Mouse (Mus musculus): ENCODE measurements at regions not wholly inside any gene's neighbourhood (a gene's known extent, or its start where the extent isn't known, plus 50 kb on each side); places are given as distances from the start of the nearest gene placed in this dataset.

GRCm38 (mm10) chr10:96871559-96872160 is 254.9 kb downstream of the Btg1 start:
- no peak for DNase-seq

- no peak for DNase-seq
Observed at GRCm38 (mm10) chr10:96874646-96875045, 257.8 kb downstream of the Btg1 start.

GRCm38 (mm10) chr10:96875676-96876075 is 258.9 kb downstream of the Btg1 start:
- no peak for DNase-seq

GRCm38 (mm10) chr10:96879425-96879824 is 262.6 kb downstream of the Btg1 start:
- no peak for DNase-seq

- DNase-seq, result no peak
Observed at GRCm38 (mm10) chr10:96880771-96881170, 264.0 kb downstream of the Btg1 start.

- no peak for DNase-seq
Observed at GRCm38 (mm10) chr10:96881212-96881611, 264.4 kb downstream of the Btg1 start.

GRCm38 (mm10) chr10:96881660-96882059 is 264.9 kb downstream of the Btg1 start:
- no peak for DNase-seq

GRCm38 (mm10) chr10:96901150-96901549 is 284.3 kb downstream of the Btg1 start:
- no peak for DNase-seq

GRCm38 (mm10) chr10:96905098-96905809 is 288.4 kb downstream of the Btg1 start:
- no peak for DNase-seq

- no peak for DNase-seq
Observed at GRCm38 (mm10) chr10:96909661-96910315, 293.0 kb downstream of the Btg1 start.

GRCm38 (mm10) chr10:96921181-96921580 is 304.4 kb downstream of the Btg1 start:
- no peak for DNase-seq

GRCm38 (mm10) chr10:96924266-96924672 is 307.5 kb downstream of the Btg1 start:
- no peak for DNase-seq

- no peak for DNase-seq
Observed at GRCm38 (mm10) chr10:96924722-96925121, 307.9 kb downstream of the Btg1 start.

GRCm38 (mm10) chr10:96925771-96926170 is 309.0 kb downstream of the Btg1 start:
- no peak for DNase-seq

GRCm38 (mm10) chr10:96934661-96935060 is 317.9 kb downstream of the Btg1 start:
- peak; percentile 65 for DNase-seq

GRCm38 (mm10) chr10:96940887-96941518 is 324.2 kb downstream of the Btg1 start:
- DNase-seq, result no peak

- DNase-seq, result no peak
Observed at GRCm38 (mm10) chr10:96944229-96944628, 327.4 kb downstream of the Btg1 start.

GRCm38 (mm10) chr10:96947971-96948370 is 331.2 kb downstream of the Btg1 start:
- no peak for DNase-seq

- DNase-seq, result no peak
Observed at GRCm38 (mm10) chr10:96948871-96949270, 332.1 kb downstream of the Btg1 start.

- DNase-seq, result peak; percentile 5
Observed at GRCm38 (mm10) chr10:96955036-96955775, 338.4 kb downstream of the Btg1 start.

GRCm38 (mm10) chr10:96955776-96956448 is 339.1 kb downstream of the Btg1 start:
- DNase-seq, result no peak

GRCm38 (mm10) chr10:96956449-96956834 is 339.6 kb downstream of the Btg1 start:
- no peak for DNase-seq
